Mouse (Mus musculus) liver, adult 2 months (tissue): ENCODE measurements at regions not wholly inside any gene's neighbourhood (a gene's known extent, or its start where the extent isn't known, plus 50 kb on each side); places are given as distances from the start of the nearest gene placed in this dataset.

Experiments
- DNase-seq: peaks from one replicate; pipeline ENCODE4 v3.0.0-alpha.2; 2011; ENCODE audit warnings: low read depth, low spot score; ENCODE audit errors: extremely low read depth
- H3K27ac ChIP-seq: fragments of 200-500 bp; replicated peaks from 2 replicates; pipeline ENCODE4 v1.5.1; 2012; ENCODE audit warnings: low read depth, mild to moderate bottlenecking, control low read depth, inconsistent platforms, low read length; ENCODE audit not compliant: insufficient read depth
- H3K27me3 ChIP-seq: fragments of 200-500 bp; 2 replicates; pipeline ENCODE4 v1.6.1; 2012; ENCODE audit warnings: mild to moderate bottlenecking, moderate library complexity, low read length, inconsistent platforms; ENCODE audit not compliant: control insufficient read depth, insufficient read depth
- H3K36me3 ChIP-seq: fragments of 200-500 bp; 2 replicates; pipeline ENCODE4 v1.6.1; 2012; ENCODE audit warnings: low read length, inconsistent platforms; ENCODE audit not compliant: control insufficient read depth, insufficient read depth
- H3K4me1 ChIP-seq: fragments of 200-500 bp; 2 replicates; pipeline ENCODE4 v1.6.1; 2011; ENCODE audit warnings: low read length; ENCODE audit not compliant: control insufficient read depth, insufficient read depth
- H3K4me3 ChIP-seq: fragments of 200-500 bp; 2 replicates; pipeline ENCODE4 v1.5.1; 2011; ENCODE audit warnings: low read depth, mild to moderate bottlenecking, control low read depth, low read length, moderate library complexity; ENCODE audit not compliant: insufficient read depth
- H3K79me2 ChIP-seq: fragments of 200-500 bp; 2 replicates; pipeline ENCODE4 v1.6.1; 2012; ENCODE audit warnings: inconsistent platforms, mild to moderate bottlenecking, low read length, moderate library complexity; ENCODE audit not compliant: control insufficient read depth, insufficient read depth
- H3K9ac ChIP-seq: fragments of 200-500 bp; 2 replicates; pipeline ENCODE4 v1.6.1; 2012; ENCODE audit warnings: low read depth, mild to moderate bottlenecking, control low read depth, inconsistent platforms, low read length
- CTCF ChIP-seq: fragments of 200-500 bp; IDR thresholded peaks from 2 replicates; pipeline ENCODE4 v1.5.1; 2011; ENCODE audit warnings: low read depth, low read length, control low read depth
- POLR2A ChIP-seq: fragments of 200-500 bp; IDR thresholded peaks from 2 replicates; pipeline ENCODE4 v1.6.1; 2011; ENCODE audit warnings: low read length, control low read depth; ENCODE audit not compliant: insufficient read depth; ENCODE audit errors: extremely low read depth
- WGBS: fragments of 180-500 bp; shearing (Covaris S2); methylation state at CpG from one replicate; pipeline ENCODE4 v1.1.7; 2018; 5-methylcytosine and 5-hydroxymethylcytosine counted together

GRCm38 (mm10) chr15:17715584-17715983 is 987.0 kb downstream of the Cdh9 start:
- no peak overlapping the region for H3K9ac ChIP-seq
- H3K4me3 ChIP-seq, result no peak overlapping the region
- no peak for DNase-seq
- 75% methylated on average over 2 of the region's 2 CpGs for WGBS
- no peaks in the 10 kb centered on the region for H3K79me2 ChIP-seq
- H3K27me3 ChIP-seq, result no peaks in the 10 kb centered on the region
- no peak overlapping the region for H3K27ac ChIP-seq
- H3K36me3 ChIP-seq, result no peaks in the 10 kb centered on the region
- TF ChIP-seq POLR2A (no peak), CTCF (no peak)
- H3K4me1 ChIP-seq, result no peaks in the 10 kb centered on the region

- Histone ChIP-seq H3K27me3 (no peaks in the 10 kb centered on the region), H3K79me2 (no peaks in the 10 kb centered on the region), H3K9ac (no peak overlapping the region), H3K4me3 (no peak overlapping the region), H3K27ac (no peak overlapping the region), H3K36me3 (no peaks in the 10 kb centered on the region), H3K4me1 (no peaks in the 10 kb centered on the region)
- no peak for TF ChIP-seq CTCF
- TF ChIP-seq POLR2A, result no peak
- WGBS, result 16% methylated on average over 1 of the region's 1 CpGs
- DNase-seq, result no peak
Observed at GRCm38 (mm10) chr15:17730651-17731050, 1002.1 kb downstream of the Cdh9 start.

GRCm38 (mm10) chr15:17770225-17770677 is 1041.7 kb downstream of the Cdh9 start:
- TF ChIP-seq POLR2A, result no peak
- TF ChIP-seq CTCF, result no peak
- Histone ChIP-seq H3K27ac (no peak overlapping the region), H3K4me3 (no peak overlapping the region), H3K79me2 (no peaks in the 10 kb centered on the region), H3K36me3 (no peaks in the 10 kb centered on the region), H3K4me1 (no peaks in the 10 kb centered on the region), H3K27me3 (no peaks in the 10 kb centered on the region), H3K9ac (no peak overlapping the region)
- 75% methylated on average over 10 of the region's 10 CpGs for WGBS
- no peak for DNase-seq

DNA sequence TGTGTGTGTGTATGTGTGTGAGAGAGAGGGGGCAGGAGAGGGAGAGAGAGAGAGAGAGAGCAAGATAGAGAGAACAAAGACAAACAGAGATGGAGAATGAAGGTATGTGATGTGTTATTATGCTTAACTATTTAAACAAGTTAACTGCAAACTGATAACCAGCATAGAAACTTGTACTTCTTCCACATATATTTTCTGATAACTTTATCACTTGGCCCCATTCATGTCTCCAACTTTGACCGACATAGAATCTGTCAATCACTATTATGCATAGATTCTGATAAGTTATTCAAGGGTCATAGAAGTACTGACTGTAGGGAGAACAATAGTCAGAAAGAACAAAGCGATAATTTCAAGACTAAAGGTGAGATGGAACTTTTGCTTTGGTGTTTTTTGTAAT is 1039.0 kb upstream of the Cdh10 start:
- no peak for DNase-seq
- Histone ChIP-seq H3K27me3 (no peaks in the 10 kb centered on the region), H3K4me3 (no peak overlapping the region), H3K36me3 (no peaks in the 10 kb centered on the region), H3K79me2 (no peaks in the 10 kb centered on the region), H3K9ac (no peak overlapping the region), H3K4me1 (no peaks in the 10 kb centered on the region), H3K27ac (no peak overlapping the region)
- TF ChIP-seq CTCF, result no peak
- TF ChIP-seq POLR2A, result no peak
- 85% methylated on average over 2 of the region's 2 CpGs for WGBS

GRCm38 (mm10) chr15:17783368-17783767 is 1035.4 kb upstream of the Cdh10 start:
- TF ChIP-seq POLR2A, result no peak
- no peak for TF ChIP-seq CTCF
- Histone ChIP-seq H3K4me3 (no peak overlapping the region), H3K79me2 (no peaks in the 10 kb centered on the region), H3K9ac (no peak overlapping the region), H3K4me1 (no peaks in the 10 kb centered on the region), H3K27ac (no peak overlapping the region), H3K27me3 (no peaks in the 10 kb centered on the region), H3K36me3 (no peaks in the 10 kb centered on the region)
- DNase-seq, result no peak

- Histone ChIP-seq H3K36me3 (no peaks in the 10 kb centered on the region), H3K27me3 (no peaks in the 10 kb centered on the region), H3K27ac (no peak overlapping the region), H3K79me2 (no peaks in the 10 kb centered on the region), H3K4me3 (no peak overlapping the region), H3K9ac (no peak overlapping the region), H3K4me1 (no peaks in the 10 kb centered on the region)
- no peak for TF ChIP-seq POLR2A
- 58% methylated on average over 3 of the region's 3 CpGs for WGBS
- no peak for DNase-seq
Observed at GRCm38 (mm10) chr15:17797516-17797915, 1021.2 kb upstream of the Cdh10 start.

DNA sequence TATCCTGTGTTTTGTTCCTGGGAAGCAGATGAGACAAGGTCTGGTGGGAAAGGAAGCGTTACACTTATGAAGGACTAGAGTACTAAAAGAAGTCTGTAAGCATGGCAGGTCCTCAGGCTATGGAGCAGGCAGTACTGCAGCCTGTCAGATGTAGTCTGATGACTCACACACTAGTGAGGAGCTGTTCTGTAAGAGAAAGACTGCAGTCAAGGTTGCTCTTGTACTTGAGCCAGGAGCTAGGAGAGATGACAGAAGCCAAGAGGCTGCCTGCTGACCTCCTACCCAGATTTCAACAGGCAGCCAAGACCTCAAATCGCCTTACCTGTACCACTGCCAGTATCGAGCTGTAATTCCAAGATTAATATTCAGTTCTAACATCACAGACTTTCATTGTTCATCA is 1017.3 kb upstream of the Cdh10 start:
- WGBS, result 63% methylated on average over 3 of the region's 3 CpGs
- TF ChIP-seq POLR2A (no peak), CTCF (no peak)
- H3K36me3 ChIP-seq, result no peaks in the 10 kb centered on the region
- no peak overlapping the region for H3K4me3 ChIP-seq
- no peaks in the 10 kb centered on the region for H3K27me3 ChIP-seq
- H3K4me1 ChIP-seq, result no peaks in the 10 kb centered on the region
- DNase-seq, result peak; percentile 33
- H3K79me2 ChIP-seq, result no peaks in the 10 kb centered on the region
- no peak overlapping the region for H3K27ac ChIP-seq
- H3K9ac ChIP-seq, result no peak overlapping the region
